Mouse (Mus musculus): ENCODE measurements around the gene Zfp710.

DNA sequence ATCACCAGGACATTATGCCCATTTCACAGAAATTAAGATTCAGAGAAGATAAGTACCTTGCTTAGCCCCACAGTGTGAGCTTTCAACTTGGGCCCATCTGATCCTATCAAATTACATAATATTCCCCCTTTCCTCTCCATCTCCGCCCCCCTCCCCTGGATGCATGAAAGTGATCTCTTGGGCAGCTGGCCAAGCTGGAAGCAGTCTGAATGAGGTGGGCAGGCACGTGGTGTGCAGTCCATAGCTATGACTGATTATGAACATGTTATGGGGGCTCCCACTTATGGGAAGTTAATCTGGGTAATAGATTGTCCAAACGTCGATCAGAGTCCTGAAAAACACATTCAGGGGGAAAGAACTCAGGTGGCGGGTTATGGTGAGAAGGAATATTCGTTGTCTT, 27.2 kb downstream of the Zfp710 start:
- TF ChIP-seq CTCF (conservative IDR thresholded peaks at IDR 0.05 in 1 of 2, IDR thresholded peaks at IDR 0.05 in 1 of 2; ENCODE audit: low read depth in 2 of 2, low read length in 2 of 2) = no peak
- no peak for TF ChIP-seq HCFC1 (IDR thresholded peaks at IDR 0.05; ENCODE audit: low read depth, low read length)
- TF ChIP-seq POLR2A (IDR thresholded peaks at IDR 0.05; ENCODE audit: low read depth, low read length) = no peak
- no peak for TF ChIP-seq SMC3 (IDR thresholded peaks at IDR 0.05; ENCODE audit: low read depth, low read length)
- no peak for TF ChIP-seq USF2 (conservative IDR thresholded peaks at IDR 0.05; ENCODE audit: low read depth, low read length)
- TF ChIP-seq KAT2A (IDR thresholded peaks at IDR 0.05; ENCODE audit: insufficient replicate concordance, low read length) = no peak
- TF ChIP-seq ZNF384 (IDR thresholded peaks at IDR 0.05; ENCODE audit: low read depth, low read length) = no peak

All from CH12.LX (cell line).